Mouse (Mus musculus): Measurements from ENCODE around the gene Prn.

GRCm38 (mm10) chr2:131888233-131888632 is 21.5 kb upstream of the Prn start:
- TF ChIP-seq CTCF (IDR thresholded peaks at IDR 0.05; ENCODE audit: low read depth, low read length) (no peak), POLR2A (IDR thresholded peaks at IDR 0.05; ENCODE audit: extremely low read depth, insufficient read depth, low read length) (no peak)

All from liver, adult 2 months (tissue).